Mouse (Mus musculus): ENCODE results near the gene Prune2. TPM values are rescaled to one million over a fixed set of nuclear protein-coding genes. Genes with fewer than 3 reads are reported as not detected.

Prune2 gene
- polyA plus RNA-seq, 1 experiment from 2014 or later, result 0.50 TPM

- Histone ChIP-seq H3K27ac (replicated peaks) (no peak overlapping the region), H3K9me3 (replicated peaks) (no peaks in the 10 kb centered on the region), H3K4me1 (replicated peaks) (peaks cover 6% of the 10 kb centered on the region), H3K4me2 (no peak overlapping the region), H3K36me3 (replicated peaks) (no peaks in the 10 kb centered on the region), H3K9ac (no peak overlapping the region), H3K27me3 (no peaks in the 10 kb centered on the region; the same call in 1 of the 2 replicates), H3K4me3 (replicated peaks) (no peak overlapping the region)
- no peak; the same call in 1 of the 2 replicates for ATAC-seq (ENCODE audit: insufficient read depth)
- 53% methylated on average over 13 of the region's 13 CpGs for WGBS (ENCODE audit: insufficient replicate concordance)
Observed at GRCm38 (mm10) chr19:17263679-17264370, 307.9 kb downstream of the Prune2 start.

DNA sequence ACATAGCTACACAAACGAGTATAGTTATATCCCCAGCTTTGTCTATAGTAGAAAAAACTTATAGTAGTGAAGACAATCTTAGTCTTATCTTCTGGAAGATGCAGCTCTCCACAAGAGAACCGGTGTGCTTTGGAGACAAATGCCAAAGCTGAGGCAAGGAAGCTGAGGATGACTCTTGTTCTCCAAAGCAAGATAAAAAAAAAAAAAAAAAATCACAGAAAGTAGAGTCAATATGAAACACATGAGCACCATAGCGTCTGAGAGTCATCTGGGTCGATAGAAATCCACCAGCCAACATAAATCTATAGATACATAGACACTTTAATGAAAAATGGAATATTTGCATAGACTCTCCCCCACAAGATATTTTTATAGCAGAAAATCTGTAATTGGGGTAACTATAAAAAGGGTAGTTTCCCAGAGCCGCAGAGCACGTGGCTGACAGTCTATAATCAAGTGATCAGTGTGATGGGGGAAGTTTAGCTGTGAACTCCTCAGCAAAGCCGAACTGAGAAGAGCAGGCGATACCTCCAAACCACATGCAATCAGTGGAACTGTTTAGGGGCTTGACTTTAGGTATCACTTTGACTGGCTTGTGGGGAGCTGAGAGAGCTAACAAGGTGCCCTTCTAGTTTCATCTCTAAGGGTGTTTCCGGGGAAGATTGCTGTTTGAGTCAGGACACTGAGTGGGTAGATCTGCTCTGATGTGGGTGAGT, 308.7 kb downstream of the Prune2 start:
- Histone ChIP-seq H3K4me3 (replicated peaks) (no peak overlapping the region), H3K36me3 (replicated peaks) (no peaks in the 10 kb centered on the region), H3K9ac (no peak overlapping the region), H3K4me2 (no peak overlapping the region), H3K9me3 (replicated peaks) (no peaks in the 10 kb centered on the region), H3K27me3 (no peaks in the 10 kb centered on the region; the same call in 1 of the 2 replicates), H3K4me1 (replicated peaks) (peaks cover 6% of the 10 kb centered on the region), H3K27ac (replicated peaks) (no peak overlapping the region)
- no peak for ATAC-seq (ENCODE audit: insufficient read depth)
- WGBS (ENCODE audit: insufficient replicate concordance), result 54% methylated on average over 9 of the region's 9 CpGs

DNA sequence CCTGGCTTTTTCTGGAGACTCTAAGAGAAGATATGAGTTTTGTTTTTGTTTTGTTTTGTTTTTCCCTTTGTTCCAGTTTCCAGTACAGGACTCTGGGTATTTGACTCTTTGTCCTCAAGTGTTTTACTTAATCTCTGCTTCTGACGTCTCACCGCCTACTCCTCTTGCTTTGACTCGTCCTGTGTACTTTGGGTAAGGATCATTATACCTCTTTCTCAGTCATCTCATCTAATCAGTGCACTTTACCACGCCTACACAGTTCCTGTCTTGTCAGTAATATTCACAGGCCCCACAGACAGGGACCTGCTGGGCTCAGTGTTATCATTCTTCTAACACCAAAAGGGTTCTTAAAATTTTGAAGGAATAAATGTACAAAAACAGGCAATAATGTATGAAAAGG, 312.8 kb downstream of the Prune2 start:
- no peak for ATAC-seq (ENCODE audit: insufficient read depth)
- Histone ChIP-seq H3K9me3 (replicated peaks) (no peaks in the 10 kb centered on the region), H3K4me1 (replicated peaks) (peaks cover 4% of the 10 kb centered on the region), H3K36me3 (replicated peaks) (no peaks in the 10 kb centered on the region), H3K27me3 (no peaks in the 10 kb centered on the region; the same call in 1 of the 2 replicates), H3K27ac (replicated peaks) (no peak overlapping the region), H3K9ac (no peak overlapping the region), H3K4me3 (replicated peaks) (no peak overlapping the region), H3K4me2 (no peak overlapping the region)
- WGBS (ENCODE audit: insufficient replicate concordance), result 47% methylated on average over 4 of the region's 4 CpGs

DNA sequence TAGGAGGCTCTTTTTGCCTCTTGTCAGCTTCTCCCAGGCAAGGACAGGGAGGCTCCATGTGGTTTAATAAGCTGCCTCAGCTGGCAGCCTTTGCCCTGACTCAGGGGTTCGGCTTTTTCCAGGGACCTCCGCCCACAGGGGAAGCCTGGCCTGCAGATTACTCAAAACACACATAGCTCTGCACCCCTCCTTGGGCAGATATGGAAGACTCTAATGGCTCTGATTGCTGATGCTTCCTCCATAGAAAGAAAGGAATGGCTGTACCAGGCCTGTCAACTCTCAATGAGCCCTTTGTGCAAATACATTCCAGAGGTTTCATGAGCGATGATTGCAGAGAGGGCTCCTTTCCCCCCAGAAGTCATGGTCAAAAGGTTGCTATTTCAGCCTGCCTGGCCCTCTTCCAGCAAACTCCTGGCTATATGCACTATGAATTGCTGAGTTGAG, 315.3 kb downstream of the Prune2 start:
- Histone ChIP-seq H3K36me3 (replicated peaks) (no peaks in the 10 kb centered on the region), H3K4me2 (no peak overlapping the region), H3K4me3 (replicated peaks) (no peak overlapping the region), H3K4me1 (replicated peaks) (no peaks in the 10 kb centered on the region), H3K9me3 (replicated peaks) (no peaks in the 10 kb centered on the region), H3K27ac (replicated peaks) (no peak overlapping the region), H3K9ac (no peak overlapping the region), H3K27me3 (no peaks in the 10 kb centered on the region)
- WGBS (ENCODE audit: insufficient replicate concordance), result 52% methylated on average over 3 of the region's 3 CpGs
- no peak for ATAC-seq (ENCODE audit: insufficient read depth)

- 59% methylated on average over 2 of the region's 2 CpGs for WGBS (ENCODE audit: insufficient replicate concordance)
- Histone ChIP-seq H3K4me2 (no peak overlapping the region), H3K9ac (no peak overlapping the region), H3K4me1 (replicated peaks) (no peaks in the 10 kb centered on the region), H3K36me3 (replicated peaks) (no peaks in the 10 kb centered on the region), H3K4me3 (replicated peaks) (no peak overlapping the region), H3K9me3 (replicated peaks) (no peaks in the 10 kb centered on the region), H3K27ac (replicated peaks) (no peak overlapping the region), H3K27me3 (no peaks in the 10 kb centered on the region)
- ATAC-seq (ENCODE audit: insufficient read depth), result no peak
Observed at GRCm38 (mm10) chr19:17272988-17273387, 317.1 kb downstream of the Prune2 start.

Other genes with a start within 250 kb of the Prune2 start
- 6.1 and 6.3 TPM in 2 replicates for gene Vps13a, start 175.2 kb upstream of the Prune2 start, polyA plus RNA-seq (2015; fragmentation: Nextera tagmentation; extraction: Ambion mirVana)
- not detected in 2 replicates for gene Foxb2, start 82.3 kb upstream of the Prune2 start, polyA plus RNA-seq (2015; fragmentation: Nextera tagmentation; extraction: Ambion mirVana)